Mouse (Mus musculus) cerebellum, adult 2 months (tissue): Measurements from ENCODE around the gene Fam71e1.

Source experiments
- CTCF ChIP-seq: fragments of 200-500 bp; IDR thresholded peaks from 2 replicates; pipeline ENCODE4 v1.5.1; 2011; ENCODE audit warnings: low read depth, mild to moderate bottlenecking, control low read depth, low read length, moderate library complexity, borderline replicate concordance; ENCODE audit not compliant: insufficient read depth
- POLR2A ChIP-seq: fragments of 200-500 bp; IDR thresholded peaks from 2 replicates; pipeline ENCODE4 v1.6.1; 2011; ENCODE audit warnings: low read length, control low read depth, borderline replicate concordance; ENCODE audit not compliant: insufficient read depth

- TF ChIP-seq CTCF (no peak), POLR2A (no peak)
Observed at GRCm38 (mm10) chr7:44547041-44547440, 50.7 kb downstream of the Fam71e1 start.
